Mouse (Mus musculus): ENCODE data around the gene Ccr6.

- TF ChIP-seq CTCF (IDR thresholded peaks at IDR 0.05; ENCODE audit: insufficient read depth, low read depth, low read length) (no peak), POLR2A (IDR thresholded peaks at IDR 0.05; ENCODE audit: insufficient read depth, low read depth, low read length) (no peak)
Observed at GRCm38 (mm10) chr17:8284254-8284661, 48.4 kb downstream of the Ccr6 start.
